Mouse (Mus musculus) MEL (cell line): ENCODE data around the gene Gm19935. TPM values are rescaled to one million over a fixed set of nuclear protein-coding genes. Genes with fewer than 3 reads are reported as not detected.

Experiments used
- DNase-seq: peaks from one replicate; pipeline ENCODE4 v3.0.0; 2011; ENCODE audit warnings: low read depth, low spot score
- H3K27ac ChIP-seq: 2 replicates; pipeline ENCODE4 v1.5.1; 2012; ENCODE audit warnings: low read depth, mild to moderate bottlenecking, control low read depth, low read length, moderate library complexity; ENCODE audit not compliant: control insufficient read depth
- H3K27me3 ChIP-seq, 2 experiments: fragments of 150-350 bp in 1 of 2; sonication (generic) in 1 of 2; 2 replicates each; pipeline ENCODE4 v1.6.1; 2012; ENCODE audit warnings: low read length in 2 of 2, mild to moderate bottlenecking in 2 of 2, improper control_type of control experiment in 1 of 2, moderate library complexity in 1 of 2; ENCODE audit not compliant: insufficient read depth in 2 of 2, control insufficient read depth in 1 of 2
- H3K36me3 ChIP-seq, 2 experiments: 2 replicates each; pipeline ENCODE4 v1.6.1; 2012 to 2014; ENCODE audit warnings: low read length in 2 of 2, improper control_type of control experiment in 1 of 2, inconsistent platforms in 1 of 2, mild to moderate bottlenecking in 1 of 2; ENCODE audit not compliant: insufficient read depth in 2 of 2, control insufficient read depth in 1 of 2
- H3K4me1 ChIP-seq, 2 experiments: fragments of 150-350 bp in 1 of 2; sonication (generic) in 1 of 2; 2 replicates each; pipeline ENCODE4 v1.6.1; 2012; ENCODE audit warnings: low read length in 2 of 2, improper control_type of control experiment in 1 of 2, mild to moderate bottlenecking in 1 of 2; ENCODE audit not compliant: insufficient read depth in 2 of 2, control insufficient read depth in 1 of 2
- H3K4me3 ChIP-seq, 2 experiments: fragments of 150-350 bp in 1 of 2; sonication (generic) in 1 of 2; 2 replicates each; pipeline ENCODE4 v1.5.1; 2012; ENCODE audit warnings: low read depth in 2 of 2, low read length in 2 of 2, mild to moderate bottlenecking in 2 of 2, moderate library complexity in 2 of 2, control low read depth in 1 of 2, improper control_type of control experiment in 1 of 2; ENCODE audit not compliant: control insufficient read depth in 1 of 2, insufficient read depth in 1 of 2
- H3K79me2 ChIP-seq: 2 replicates; pipeline ENCODE4 v1.6.1; 2012; ENCODE audit warnings: mild to moderate bottlenecking, low read length, moderate library complexity; ENCODE audit not compliant: control insufficient read depth, poor library complexity, insufficient read depth
- H3K9ac ChIP-seq: 2 replicates; pipeline ENCODE4 v1.6.1; 2012; ENCODE audit warnings: low read depth, mild to moderate bottlenecking, control low read depth, low read length, moderate library complexity; ENCODE audit not compliant: control insufficient read depth, poor library complexity, severe bottlenecking
- H3K9me3 ChIP-seq: fragments of 150-350 bp; sonication (generic); replicated peaks from 2 replicates; pipeline ENCODE4 v1.6.1; 2012; ENCODE audit warnings: mild to moderate bottlenecking, low read length, improper control_type of control experiment, moderate library complexity; ENCODE audit not compliant: insufficient read depth
- BHLHE40 ChIP-seq: IDR thresholded peaks from 2 replicates; pipeline ENCODE4 v1.6.1; 2012; ENCODE audit warnings: low read depth, mild to moderate bottlenecking, inconsistent platforms, low read length, improper control_type of control experiment, borderline replicate concordance
- CHD1 ChIP-seq: IDR thresholded peaks from 2 replicates; pipeline ENCODE4 v1.6.1; 2012; ENCODE audit warnings: low read depth, mild to moderate bottlenecking, inconsistent platforms, low read length, improper control_type of control experiment
- CTCF ChIP-seq, 3 experiments: IDR thresholded peaks in 2 of 3; conservative IDR thresholded peaks in 1 of 3; 2 replicates each; pipeline ENCODE4 v1.5.1; 2011 to 2012; ENCODE audit warnings: low read length in 3 of 3, low read depth in 2 of 3, mild to moderate bottlenecking in 2 of 3, improper control_type of control experiment in 1 of 3, inconsistent platforms in 1 of 3, mixed read lengths in 1 of 3, moderate library complexity in 1 of 3; ENCODE audit not compliant: control insufficient read depth in 1 of 3, insufficient read depth in 1 of 3, poor library complexity in 1 of 3, severe bottlenecking in 1 of 3
- EP300 ChIP-seq, 2 experiments: IDR thresholded peaks; 2 replicates each; pipeline ENCODE4 v1.6.1; 2011; ENCODE audit warnings: improper control_type of control experiment in 2 of 2, low read length in 2 of 2, low read depth in 1 of 2, mild to moderate bottlenecking in 1 of 2
- MAFK ChIP-seq: IDR thresholded peaks from 2 replicates; pipeline ENCODE4 v1.6.1; 2011; ENCODE audit warnings: low read depth, mild to moderate bottlenecking, low read length, improper control_type of control experiment, borderline replicate concordance
- MAZ ChIP-seq: IDR thresholded peaks from 2 replicates; pipeline ENCODE4 v1.6.1; 2012; ENCODE audit warnings: low read depth, mild to moderate bottlenecking, inconsistent platforms, low read length, improper control_type of control experiment
- MEF2A ChIP-seq: IDR thresholded peaks from 2 replicates; pipeline ENCODE4 v1.6.1; 2014; ENCODE audit warnings: low read depth, mild to moderate bottlenecking, inconsistent platforms, low read length, improper control_type of control experiment; ENCODE audit not compliant: poor library complexity, insufficient replicate concordance, severe bottlenecking; ENCODE audit errors: extremely low read depth
- MXI1 ChIP-seq: IDR thresholded peaks from 2 replicates; pipeline ENCODE4 v1.6.1; 2011; ENCODE audit warnings: mild to moderate bottlenecking, low read depth, low read length, improper control_type of control experiment
- NELFE ChIP-seq: IDR thresholded peaks from 2 replicates; pipeline ENCODE4 v1.6.1; 2011; ENCODE audit warnings: low read depth, low read length, improper control_type of control experiment
- POLR2AphosphoS2 ChIP-seq: IDR thresholded peaks from 2 replicates; pipeline ENCODE4 v1.6.1; 2011; ENCODE audit warnings: low read length, improper control_type of control experiment
- RAD21 ChIP-seq: IDR thresholded peaks from 2 replicates; pipeline ENCODE4 v1.6.1; 2011; ENCODE audit warnings: mild to moderate bottlenecking, low read depth, low read length, improper control_type of control experiment
- SIN3A ChIP-seq: IDR thresholded peaks from 2 replicates; pipeline ENCODE4 v1.6.1; 2012; ENCODE audit warnings: low read length, improper control_type of control experiment, inconsistent platforms
- SMC3 ChIP-seq: IDR thresholded peaks from 2 replicates; pipeline ENCODE4 v1.6.1; 2011; ENCODE audit warnings: low read depth, low read length, improper control_type of control experiment
- TBP ChIP-seq: IDR thresholded peaks from 2 replicates; pipeline ENCODE4 v1.8.0; 2011; ENCODE audit warnings: low read depth, low read length, improper control_type of control experiment
- USF1 ChIP-seq: IDR thresholded peaks from 2 replicates; pipeline ENCODE4 v1.6.1; 2014; ENCODE audit warnings: low read depth, mild to moderate bottlenecking, inconsistent platforms, low read length, improper control_type of control experiment, moderate library complexity
- ZC3H11A ChIP-seq: IDR thresholded peaks from 2 replicates; pipeline ENCODE4 v1.6.1; 2012; ENCODE audit warnings: low read depth, mild to moderate bottlenecking, inconsistent platforms, low read length, improper control_type of control experiment
- ZKSCAN1 ChIP-seq: IDR thresholded peaks from 2 replicates; pipeline ENCODE4 v1.6.1; 2012; ENCODE audit warnings: low read depth, mild to moderate bottlenecking, inconsistent platforms, low read length, improper control_type of control experiment, moderate library complexity
- polyA plus RNA-seq, 2 experiments: library from polyadenylated mRNA; stranded (reverse) in 1 of 2; unstranded in 1 of 2; fragments of >175 nt in 1 of 2; fragments of >200 nt in 1 of 2; gene quantifications; 2 replicates each; pipeline versions ENCODE4 v1.2.1 to v1.2.4; 2012; ENCODE audit warnings: low replicate concordance in 2 of 2, low read depth in 1 of 2; ENCODE audit not compliant: insufficient read length in 2 of 2, insufficient read depth in 1 of 2, missing spikeins in 1 of 2
- total RNA-seq: library from RNA; depleted of rRNA; stranded (reverse); fragments of 300-350 nt; gene quantifications from 2 replicates; pipeline ENCODE4 v1.2.3, GENCODE M21; 2012

Gm19935 gene
- total and polyA plus RNA-seq, 3 experiments, result not detected

DNA sequence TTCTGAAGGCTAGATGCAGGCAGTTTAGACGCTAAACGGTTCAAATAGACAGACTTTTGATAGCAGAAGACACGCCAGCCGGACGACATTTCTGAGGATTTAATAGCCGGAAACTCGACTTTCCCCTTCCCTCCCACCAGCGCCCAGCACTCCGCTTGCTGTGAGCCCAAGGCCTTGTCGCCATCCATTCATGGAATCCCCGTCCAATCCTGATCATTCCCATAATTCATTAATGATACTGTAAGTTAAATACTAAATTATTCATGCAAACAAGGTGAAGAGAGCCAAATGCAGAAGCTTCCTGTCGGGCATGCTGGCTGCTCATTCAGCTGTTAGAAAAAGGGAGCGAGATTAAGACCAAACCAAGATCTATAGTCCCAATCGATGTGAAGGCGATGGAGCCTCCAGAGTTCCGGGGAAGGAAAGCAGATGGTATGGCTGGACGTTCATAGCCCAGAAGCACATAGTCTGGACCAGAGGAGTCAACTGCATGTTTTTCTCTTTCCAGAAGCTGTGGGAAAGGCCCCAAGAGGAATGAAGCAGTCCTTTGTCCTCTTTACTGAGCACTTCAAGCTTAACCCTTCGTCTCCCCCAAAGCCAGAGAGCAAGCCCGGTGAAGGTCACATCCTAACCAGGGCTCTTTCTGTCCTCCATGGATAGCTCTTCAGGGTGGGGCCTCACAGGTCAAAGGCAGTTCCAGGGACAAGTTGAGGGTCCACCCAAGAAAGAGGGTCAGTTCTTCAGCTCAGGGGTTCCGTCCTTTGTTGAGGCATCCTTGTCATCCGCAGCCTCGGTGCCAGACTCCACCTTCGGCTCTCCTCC, 921 bp downstream of the Gm19935 start:
- Histone ChIP-seq H3K36me3 (peaks cover 0 to 2% of the 10 kb centered on the region in 2 experiments; a peak in 1 of 4 replicates), H3K9ac (no peak overlapping the region), H3K4me3 (no peak overlapping the region), H3K79me2 (no peaks in the 10 kb centered on the region)
- TF ChIP-seq NELFE, result no peak
- TF ChIP-seq BHLHE40, result no peak
- TF ChIP-seq MAZ, result no peak
- no peak for TF ChIP-seq CHD1
- TF ChIP-seq RAD21, result no peak
- no peak for TF ChIP-seq EP300 (IDR thresholded peaks at IDR 0.05; ENCODE audit: low read depth in 1 of 2, low read length in 2 of 2)
- no peak for TF ChIP-seq USF1
- TF ChIP-seq MAFK, result no peak
- TF ChIP-seq TBP, result no peak
- no peak for TF ChIP-seq CTCF (IDR thresholded peaks at IDR 0.05 in 2 of 3, conservative IDR thresholded peaks at IDR 0.05 in 1 of 3; ENCODE audit: control insufficient read depth in 1 of 3, insufficient read depth in 1 of 3, low read depth in 2 of 3, low read length in 3 of 3, poor library complexity in 1 of 3, severe bottlenecking in 1 of 3)
- TF ChIP-seq MXI1, result no peak
- TF ChIP-seq ZKSCAN1, result no peak
- TF ChIP-seq SMC3, result no peak
- no peak for TF ChIP-seq POLR2AphosphoS2
- TF ChIP-seq, all 39 proteins: peak for 0
- Histone ChIP-seq H3K4me1 (no peaks in the 10 kb centered on the region; a peak in 1 of 4 replicates), H3K9me3 (no peaks in the 10 kb centered on the region), H3K27ac (no peak overlapping the region), H3K27me3 (peaks cover 0 to 2% of the 10 kb centered on the region in 2 experiments; a peak in 1 of 4 replicates)
- no peak for DNase-seq

DNA sequence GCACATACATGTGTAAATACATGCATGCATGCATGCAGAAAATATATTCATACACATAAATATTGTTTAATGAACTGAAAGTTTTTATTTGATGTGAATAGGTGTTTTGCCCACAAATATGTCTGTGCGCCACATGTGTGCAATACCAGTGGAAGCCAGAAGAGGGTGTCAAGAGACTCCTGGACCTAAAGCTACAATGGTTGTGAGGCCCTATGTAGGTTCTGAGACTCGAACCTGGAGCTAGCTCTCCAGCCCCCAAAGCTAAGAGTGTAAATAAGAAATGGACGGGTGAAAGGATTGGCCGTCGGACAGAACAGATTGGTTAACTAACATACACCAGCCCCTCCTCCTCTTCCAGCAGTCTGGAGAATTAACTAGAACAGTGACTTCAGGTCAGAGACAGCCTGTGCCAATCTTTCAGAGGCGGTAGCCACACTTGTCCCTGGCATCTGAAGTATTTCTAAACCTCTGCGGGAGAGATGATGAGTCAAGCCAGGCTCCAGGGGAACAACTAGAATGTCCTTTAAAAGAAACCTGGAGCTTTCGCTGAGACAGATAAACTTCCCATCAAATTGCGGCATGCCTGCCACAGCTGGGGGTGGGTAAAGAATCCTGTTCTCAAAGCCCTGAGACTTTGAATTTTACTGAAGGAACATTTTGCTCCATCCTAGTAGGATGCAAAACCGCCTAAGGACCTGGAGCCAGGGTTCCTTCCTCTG, 3.4 kb downstream of the Gm19935 start:
- peak; percentile 47 for TF ChIP-seq ZC3H11A
- peak; percentile 63 for TF ChIP-seq RAD21
- TF ChIP-seq CTCF (IDR thresholded peaks at IDR 0.05 in 2 of 3, conservative IDR thresholded peaks at IDR 0.05 in 1 of 3; ENCODE audit: control insufficient read depth in 1 of 3, insufficient read depth in 1 of 3, low read depth in 2 of 3, low read length in 3 of 3, poor library complexity in 1 of 3, severe bottlenecking in 1 of 3), result peak; percentile 40 to 66 (median 64)
- peak; percentile 70 for TF ChIP-seq SMC3
- TF ChIP-seq SIN3A, result no peak
- no peak for TF ChIP-seq MEF2A
- no peak for TF ChIP-seq POLR2AphosphoS2
- H3K27me3 ChIP-seq, result peaks cover 0 to 2% of the 10 kb centered on the region in 2 experiments; a peak in 1 of 4 replicates
- no peaks in the 10 kb centered on the region for H3K36me3 ChIP-seq
- no peaks in the 10 kb centered on the region for H3K79me2 ChIP-seq
- DNase-seq, result peak; percentile 61
- H3K9me3 ChIP-seq, result no peaks in the 10 kb centered on the region
- no peak overlapping the region for H3K27ac ChIP-seq
- no peak overlapping the region for H3K9ac ChIP-seq
- H3K4me3 ChIP-seq, result no peak overlapping the region
- no peaks in the 10 kb centered on the region for H3K4me1 ChIP-seq
